Mouse (Mus musculus) spleen, adult 12 weeks (tissue): ENCODE data around the gene Smg6.

Experiments
- DNase-seq: peaks from one replicate; pipeline ENCODE4 v3.0.0; 2022; ENCODE audit warnings: low spot score

Smg6 gene

GRCm38 (mm10) chr11:75047736-75048407 lies 122.2 kb downstream of the Smg6 start:
- no peak for DNase-seq

GRCm38 (mm10) chr11:75049146-75049545 lies 123.5 kb downstream of the Smg6 start:
- DNase-seq: no peak

GRCm38 (mm10) chr11:75049807-75050206 lies 124.2 kb downstream of the Smg6 start:
- DNase-seq: no peak

DNA sequence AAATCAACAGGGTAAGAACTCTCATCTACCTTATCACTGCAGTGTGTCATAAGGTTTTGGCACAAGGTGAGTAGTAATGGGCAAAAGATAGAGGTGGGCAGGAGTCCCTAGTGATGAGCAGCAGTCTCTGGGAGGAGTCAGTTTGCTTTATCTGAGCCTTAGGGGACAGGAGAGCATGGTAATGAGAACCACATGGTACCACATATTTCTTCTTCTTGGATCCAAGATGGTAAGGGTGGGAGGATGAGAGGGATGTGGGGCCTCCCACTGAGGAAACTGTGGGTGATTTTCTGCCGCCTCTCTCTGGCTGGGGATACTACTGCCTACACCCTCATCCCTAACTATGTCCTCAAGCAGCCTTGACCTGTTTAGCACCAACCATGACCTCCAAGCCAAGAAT lies 125.6 kb downstream of the Smg6 start:
- DNase-seq: no peak

DNA sequence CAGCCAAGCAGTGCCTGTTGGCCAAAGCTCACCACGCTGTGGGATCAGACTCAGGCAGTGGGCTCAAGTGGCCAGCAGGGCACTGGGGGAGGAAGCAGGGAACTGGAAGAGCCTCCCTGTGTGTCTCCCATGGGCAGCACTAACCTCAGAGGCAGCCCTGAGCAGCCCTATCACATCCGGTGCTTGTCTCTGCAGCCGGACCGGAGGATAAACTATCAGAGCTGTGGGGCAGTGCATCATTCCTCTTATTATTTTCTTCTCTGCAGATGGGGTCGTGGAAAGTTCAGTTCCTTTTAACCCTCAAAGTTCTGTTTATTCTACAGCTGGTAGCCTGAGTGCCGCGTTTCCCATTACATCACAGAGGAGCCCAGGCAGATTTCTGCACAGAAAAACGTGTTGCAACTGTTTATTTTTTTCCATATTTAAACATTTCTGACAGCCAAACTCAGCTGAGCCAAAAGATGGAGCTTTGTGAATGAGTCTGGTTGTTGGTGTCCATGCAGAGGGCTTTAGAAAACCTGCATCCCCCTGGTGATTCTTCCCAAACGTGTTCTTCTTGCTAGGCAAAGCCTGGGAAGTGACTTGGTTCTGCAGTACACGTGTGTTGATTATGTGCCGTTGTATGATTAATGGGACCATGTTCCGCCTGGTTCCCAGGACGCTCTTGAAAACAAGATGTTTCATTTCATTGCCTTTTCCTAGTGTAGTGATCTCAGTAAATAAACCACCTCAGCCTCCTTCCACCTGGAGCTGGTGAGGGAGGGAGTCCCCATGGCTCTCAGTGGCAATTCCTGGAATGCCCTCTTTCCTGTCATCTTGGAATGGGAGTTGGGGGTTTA lies 126.3 kb downstream of the Smg6 start:
- DNase-seq: no peak

DNA sequence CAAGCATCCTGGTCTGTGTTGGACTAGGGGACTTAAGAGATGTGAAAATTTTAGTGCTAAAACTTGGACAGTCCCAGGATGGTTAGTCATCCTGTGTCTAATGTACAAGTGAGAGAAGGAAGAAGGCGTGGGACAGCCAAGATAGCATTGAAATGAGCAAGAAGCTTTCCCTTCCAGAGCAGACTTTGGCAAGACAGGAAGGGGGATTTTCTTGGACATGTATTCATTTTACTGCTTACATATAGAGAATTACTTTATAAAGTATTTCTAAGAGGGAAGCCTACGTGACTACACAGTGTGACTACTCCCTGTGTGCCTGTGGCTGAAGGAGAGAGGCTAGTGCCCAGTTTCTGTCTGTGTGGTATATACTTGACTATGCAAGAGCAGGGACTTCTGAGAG lies 127.4 kb downstream of the Smg6 start:
- DNase-seq: no peak

DNA sequence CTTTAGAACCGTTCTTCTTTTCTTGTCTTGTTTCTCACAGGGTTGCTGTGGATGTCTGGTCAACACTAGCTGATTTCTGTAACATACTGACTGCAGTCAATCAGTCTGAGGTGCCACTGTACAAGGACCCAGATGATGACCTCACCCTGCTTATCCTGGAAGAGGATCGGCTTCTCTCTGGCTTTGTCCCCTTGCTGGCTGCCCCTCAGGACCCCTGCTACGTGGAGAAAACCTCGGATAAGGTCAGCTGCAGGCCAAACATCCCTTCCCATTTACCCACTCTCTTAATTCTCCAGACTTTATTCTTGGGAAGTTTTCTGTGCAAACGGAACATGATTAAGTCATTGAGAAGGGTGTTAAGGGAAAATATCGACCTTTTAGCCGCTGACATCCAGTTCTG lies 128.1 kb downstream of the Smg6 start:
- no peak for DNase-seq

- DNase-seq: no peak
These were observed 128.7 kb downstream of the Smg6 start for GRCm38 (mm10) chr11:75054184-75054877.

- no peak for DNase-seq
These were observed 129.2 kb downstream of the Smg6 start for GRCm38 (mm10) chr11:75054878-75055214.

GRCm38 (mm10) chr11:75062650-75063049 lies 137.0 kb downstream of the Smg6 start:
- DNase-seq: no peak

GRCm38 (mm10) chr11:75064266-75064665 lies 138.6 kb downstream of the Smg6 start:
- no peak for DNase-seq

- DNase-seq: no peak
These were observed 145.7 kb downstream of the Smg6 start for GRCm38 (mm10) chr11:75071352-75071751.

- DNase-seq: no peak
These were observed 147.5 kb downstream of the Smg6 start for GRCm38 (mm10) chr11:75072932-75073625.

DNA sequence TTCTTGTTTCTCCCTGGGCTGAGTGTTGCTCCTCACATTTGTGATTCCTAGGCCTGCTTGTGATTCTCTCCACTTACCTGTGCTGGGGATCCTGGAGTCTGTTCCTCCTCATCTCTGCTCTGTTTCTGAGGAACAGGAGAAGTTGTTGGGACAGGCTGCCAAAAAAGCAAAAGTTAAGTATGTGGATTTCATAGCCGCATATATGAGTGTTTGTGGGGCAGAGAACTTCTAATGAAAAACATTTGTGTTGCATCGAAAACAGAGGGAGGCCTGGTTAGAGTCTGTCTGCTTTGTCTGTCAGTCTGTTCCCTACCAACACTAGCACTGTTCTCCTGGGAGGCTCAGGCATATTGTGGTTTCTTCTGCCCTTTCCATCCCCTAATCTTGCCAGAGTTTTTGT lies 148.1 kb downstream of the Smg6 start:
- no peak for DNase-seq

- no peak for DNase-seq
These were observed 148.9 kb downstream of the Smg6 start for GRCm38 (mm10) chr11:75074543-75074942.

- no peak for DNase-seq
These were observed 153.0 kb downstream of the Smg6 start for GRCm38 (mm10) chr11:75078616-75079015.

GRCm38 (mm10) chr11:75083031-75083430 lies 157.4 kb downstream of the Smg6 start:
- DNase-seq: no peak

DNA sequence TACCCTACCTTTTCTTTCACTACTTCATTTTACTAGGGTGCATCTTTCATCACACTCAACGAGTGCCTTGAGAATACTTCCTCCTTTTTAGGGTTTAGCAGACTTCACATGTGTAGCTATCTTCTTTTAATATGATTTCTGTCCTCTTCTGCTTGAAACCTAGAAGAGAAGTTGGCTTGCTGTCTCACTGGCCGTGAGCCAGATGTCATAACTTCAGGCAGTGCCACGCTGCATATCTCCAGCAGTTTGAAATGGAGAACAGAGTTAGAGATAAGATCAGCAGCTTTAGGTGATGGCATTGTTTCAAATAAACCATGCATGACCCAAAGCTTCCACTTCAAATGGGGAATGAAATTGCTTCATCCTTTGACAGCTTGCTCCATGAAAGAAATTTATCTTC lies 166.5 kb downstream of the Smg6 start:
- no peak for DNase-seq

GRCm38 (mm10) chr11:75092656-75093055 lies 167.0 kb downstream of the Smg6 start:
- no peak for DNase-seq

DNA sequence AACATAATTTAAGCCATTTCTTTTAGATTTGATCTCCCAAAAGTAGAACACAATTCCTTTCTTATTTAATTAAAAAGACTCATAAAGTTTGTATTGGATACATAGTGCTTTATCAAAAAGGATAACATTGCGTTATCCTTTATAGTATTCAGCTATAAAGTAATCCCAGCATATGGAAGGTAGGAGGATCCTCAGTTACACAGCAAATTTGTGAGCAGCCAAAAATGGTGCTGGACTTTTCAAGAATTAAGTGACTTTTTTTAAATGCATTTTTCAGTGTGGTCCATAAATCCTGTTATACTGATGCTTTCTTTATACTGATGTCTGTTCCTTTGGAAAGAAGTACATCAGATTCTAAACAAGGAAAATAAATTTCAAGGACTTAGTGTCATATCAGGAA lies 169.1 kb downstream of the Smg6 start:
- no peak for DNase-seq

DNA sequence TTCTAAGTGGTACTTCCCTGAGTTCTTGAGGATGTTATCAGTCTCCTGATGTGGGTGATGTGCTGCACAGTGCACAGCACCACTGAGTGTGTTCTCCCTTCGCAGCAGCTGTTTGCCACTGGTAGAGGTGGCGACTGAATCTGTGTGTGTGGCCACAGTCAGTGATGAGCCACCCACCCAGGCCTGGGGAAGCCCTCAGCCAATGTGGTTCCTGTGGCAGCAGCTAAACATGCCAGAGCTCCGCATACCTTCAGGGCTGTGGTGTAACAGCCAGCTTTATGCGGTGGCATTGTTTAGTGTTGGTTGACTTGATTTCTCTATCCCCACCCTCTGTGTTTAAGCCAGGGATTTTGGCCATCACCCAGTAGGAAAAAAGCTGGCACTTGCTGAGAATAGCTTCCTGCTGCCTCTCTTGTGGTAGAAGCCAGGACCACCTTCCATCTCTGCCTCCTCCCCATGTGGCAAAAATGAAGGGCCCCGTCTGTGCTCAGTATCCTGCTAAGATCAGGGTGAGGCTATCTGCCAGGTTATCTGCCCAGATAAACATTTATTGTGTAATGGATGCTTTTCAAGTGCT lies 177.2 kb downstream of the Smg6 start:
- DNase-seq: no peak

- DNase-seq: no peak
These were observed 181.0 kb downstream of the Smg6 start for GRCm38 (mm10) chr11:75106614-75107013.
